Mouse (Mus musculus) heart, embryonic 13.5 days (tissue): ENCODE data around the gene Stat3. TPM values are rescaled to one million over a fixed set of nuclear protein-coding genes. Genes with fewer than 3 reads are reported as not detected.

Source experiments
- ATAC-seq: fragments of 200-750 bp; cut with Nextera tagmentation; 2 replicates; pipeline ENCODE4 v1.8.0; 2017; ENCODE audit warnings: moderate TSS enrichment; ENCODE audit not compliant: insufficient number of reproducible peaks, low FRiP score, low TSS enrichment; ENCODE audit errors: extremely low read depth
- H3K27ac ChIP-seq: fragments of 300-500 bp; sonication (generic); replicated peaks from 2 replicates; pipeline ENCODE4 v1.5.1; 2015; ENCODE audit warnings: moderate library complexity, mild to moderate bottlenecking, inconsistent platforms
- H3K27me3 ChIP-seq: fragments of 300-500 bp; sonication (generic); replicated peaks from 2 replicates; pipeline ENCODE4 v1.6.1; 2015; ENCODE audit warnings: mild to moderate bottlenecking, inconsistent platforms
- H3K36me3 ChIP-seq: fragments of 300-500 bp; sonication (generic); 2 replicates; pipeline ENCODE4 v1.6.1; 2015; ENCODE audit warnings: mild to moderate bottlenecking, inconsistent platforms
- H3K4me1 ChIP-seq: fragments of 300-500 bp; sonication (generic); 2 replicates; pipeline ENCODE4 v1.6.1; 2015; ENCODE audit warnings: inconsistent platforms
- H3K4me2 ChIP-seq: fragments of 300-500 bp; sonication (generic); 2 replicates; pipeline ENCODE4 v1.6.1; 2015; ENCODE audit warnings: inconsistent platforms, mild to moderate bottlenecking, moderate library complexity
- H3K4me3 ChIP-seq: fragments of 300-500 bp; sonication (generic); 2 replicates; pipeline ENCODE4 v1.5.1; 2015; ENCODE audit warnings: moderate library complexity, mild to moderate bottlenecking, inconsistent platforms
- H3K9ac ChIP-seq: fragments of 300-500 bp; sonication (generic); 2 replicates; pipeline ENCODE4 v1.6.1; 2015; ENCODE audit warnings: inconsistent platforms, mild to moderate bottlenecking, moderate library complexity
- H3K9me3 ChIP-seq: fragments of 300-500 bp; sonication (generic); 2 replicates; pipeline ENCODE4 v1.6.1; 2016; ENCODE audit warnings: inconsistent platforms
- WGBS: fragments of 180-500 bp; shearing (Covaris S2); methylation state at CpG from one replicate; pipeline ENCODE4 v1.1.7; 2015; ENCODE audit warnings: mixed read lengths; 5-methylcytosine and 5-hydroxymethylcytosine counted together
- polyA plus RNA-seq: library from polyadenylated mRNA; unstranded; fragments of >200 nt; fragmentation: Nextera tagmentation; extraction: Ambion mirVana; gene quantifications from 2 replicates; pipeline ENCODE4 v1.2.1, GENCODE M21; 2015

Stat3 gene
- polyA plus RNA-seq, 1 experiment from 2014 or later, result 41.8 TPM

GRCm38 (mm10) chr11:100920887-100921624, 18.3 kb downstream of the Stat3 start:
- H3K9ac ChIP-seq, result no peak overlapping the region
- WGBS, result 80% methylated on average over 4 of the region's 4 CpGs
- no peak for ATAC-seq
- H3K27me3 ChIP-seq, result no peaks in the 10 kb centered on the region
- no peak overlapping the region for H3K27ac ChIP-seq
- H3K9me3 ChIP-seq, result no peaks in the 10 kb centered on the region
- no peak overlapping the region for H3K4me3 ChIP-seq
- H3K4me2 ChIP-seq, result no peak overlapping the region
- peaks cover 15% of the 10 kb centered on the region for H3K4me1 ChIP-seq
- H3K36me3 ChIP-seq, result peaks cover 30% of the 10 kb centered on the region

- Histone ChIP-seq H3K4me3 (no peak overlapping the region), H3K36me3 (peaks cover 39% of the 10 kb centered on the region), H3K27me3 (no peaks in the 10 kb centered on the region), H3K4me2 (no peak overlapping the region), H3K4me1 (peaks cover 15% of the 10 kb centered on the region), H3K9me3 (0 out of 2 replicates have a peak, but pooled peaks cover 4% of the 10 kb centered on the region), H3K9ac (no peak overlapping the region), H3K27ac (no peak overlapping the region)
- WGBS, result 86% methylated on average over 5 of the region's 5 CpGs
- no peak for ATAC-seq
Observed at GRCm38 (mm10) chr11:100918007-100918406, 21.3 kb downstream of the Stat3 start.

GRCm38 (mm10) chr11:100916432-100916971, 22.8 kb downstream of the Stat3 start:
- Histone ChIP-seq H3K27me3 (no peaks in the 10 kb centered on the region), H3K9me3 (0 out of 2 replicates have a peak, but pooled peaks cover 4% of the 10 kb centered on the region), H3K27ac (no peak overlapping the region), H3K4me3 (no peak overlapping the region), H3K4me2 (no peak overlapping the region), H3K4me1 (peaks cover 22% of the 10 kb centered on the region), H3K36me3 (peaks cover 35% of the 10 kb centered on the region), H3K9ac (no peak overlapping the region)
- 82% methylated on average over 4 of the region's 4 CpGs for WGBS
- ATAC-seq, result no peak

GRCm38 (mm10) chr11:100915063-100915462, 24.3 kb downstream of the Stat3 start:
- Histone ChIP-seq H3K9ac (no peak overlapping the region), H3K36me3 (peaks cover 48% of the 10 kb centered on the region), H3K4me1 (peaks cover 19% of the 10 kb centered on the region), H3K9me3 (0 out of 2 replicates have a peak, but pooled peaks cover 4% of the 10 kb centered on the region), H3K4me3 (no peak overlapping the region), H3K4me2 (no peak overlapping the region), H3K27ac (no peak overlapping the region), H3K27me3 (no peaks in the 10 kb centered on the region)
- no peak for ATAC-seq
- WGBS, result 81% methylated on average over 3 of the region's 3 CpGs

- Histone ChIP-seq H3K9me3 (0 out of 2 replicates have a peak, but pooled peaks cover 4% of the 10 kb centered on the region), H3K36me3 (peaks cover 55% of the 10 kb centered on the region), H3K27me3 (no peaks in the 10 kb centered on the region), H3K9ac (no peak overlapping the region), H3K27ac (no peak overlapping the region), H3K4me1 (peaks cover 19% of the 10 kb centered on the region), H3K4me2 (no peak overlapping the region), H3K4me3 (no peak overlapping the region)
- no peak for ATAC-seq
- WGBS, result 74% methylated on average over 5 of the region's 5 CpGs
Observed at GRCm38 (mm10) chr11:100914415-100914814, 24.9 kb downstream of the Stat3 start.

- Histone ChIP-seq H3K4me3 (no peak overlapping the region), H3K27ac (peak overlapping the region; percentile 88), H3K4me2 (peak overlapping the region; percentile 29), H3K9ac (no peak overlapping the region), H3K9me3 (0 out of 2 replicates have a peak, but pooled peaks cover 4% of the 10 kb centered on the region), H3K27me3 (no peaks in the 10 kb centered on the region), H3K36me3 (peaks cover 58% of the 10 kb centered on the region), H3K4me1 (peaks cover 19% of the 10 kb centered on the region)
- WGBS, result 38% methylated on average over 17 of the region's 17 CpGs
- ATAC-seq, result peak; percentile 70; the same call in 1 of the 2 replicates
Observed at GRCm38 (mm10) chr11:100912401-100913155, 26.8 kb downstream of the Stat3 start.

GRCm38 (mm10) chr11:100908567-100908966, 30.8 kb downstream of the Stat3 start:
- H3K27me3 ChIP-seq, result no peaks in the 10 kb centered on the region
- H3K9ac ChIP-seq, result no peak overlapping the region
- no peaks in the 10 kb centered on the region for H3K9me3 ChIP-seq
- peaks cover 74% of the 10 kb centered on the region for H3K36me3 ChIP-seq
- 85% methylated on average over 9 of the region's 9 CpGs for WGBS
- no peak overlapping the region for H3K27ac ChIP-seq
- H3K4me3 ChIP-seq, result no peak overlapping the region
- H3K4me1 ChIP-seq, result peaks cover 15% of the 10 kb centered on the region
- no peak for ATAC-seq
- H3K4me2 ChIP-seq, result no peak overlapping the region

GRCm38 (mm10) chr11:100908112-100908511, 31.2 kb downstream of the Stat3 start:
- ATAC-seq, result no peak
- 86% methylated on average over 2 of the region's 2 CpGs for whole genome bisulfite sequencing
- no peak overlapping the region for H3K9ac ChIP-seq
- H3K36me3 ChIP-seq, result peaks cover 79% of the 10 kb centered on the region
- H3K27ac ChIP-seq, result no peak overlapping the region
- H3K27me3 ChIP-seq, result no peaks in the 10 kb centered on the region
- H3K9me3 ChIP-seq, result no peaks in the 10 kb centered on the region
- no peak overlapping the region for H3K4me3 ChIP-seq
- H3K4me1 ChIP-seq, result peaks cover 11% of the 10 kb centered on the region
- no peak overlapping the region for H3K4me2 ChIP-seq

- Histone ChIP-seq H3K27ac (no peak overlapping the region), H3K9me3 (0 out of 2 replicates have a peak, but pooled peaks cover 4% of the 10 kb centered on the region), H3K36me3 (peaks cover 91% of the 10 kb centered on the region), H3K4me2 (no peak overlapping the region), H3K27me3 (no peaks in the 10 kb centered on the region), H3K4me1 (no peaks in the 10 kb centered on the region), H3K4me3 (no peak overlapping the region), H3K9ac (no peak overlapping the region)
- WGBS, result 62% methylated on average over 4 of the region's 4 CpGs
- no peak for ATAC-seq
Observed at GRCm38 (mm10) chr11:100906885-100907284, 32.5 kb downstream of the Stat3 start.

GRCm38 (mm10) chr11:100905929-100906328, 33.4 kb downstream of the Stat3 start:
- no peak for ATAC-seq
- H3K4me2 ChIP-seq, result no peak overlapping the region
- WGBS, result 61% methylated on average over 1 of the region's 1 CpGs
- no peak overlapping the region for H3K9ac ChIP-seq
- H3K27me3 ChIP-seq, result no peaks in the 10 kb centered on the region
- H3K9me3 ChIP-seq, result 0 out of 2 replicates have a peak, but pooled peaks cover 5% of the 10 kb centered on the region
- H3K36me3 ChIP-seq, result peaks cover 96% of the 10 kb centered on the region
- H3K4me1 ChIP-seq, result no peaks in the 10 kb centered on the region
- H3K27ac ChIP-seq, result no peak overlapping the region
- H3K4me3 ChIP-seq, result no peak overlapping the region

- Histone ChIP-seq H3K4me2 (no peak overlapping the region), H3K4me1 (no peaks in the 10 kb centered on the region), H3K36me3 (peaks cover 95% of the 10 kb centered on the region), H3K4me3 (no peak overlapping the region), H3K9ac (no peak overlapping the region), H3K27me3 (no peaks in the 10 kb centered on the region), H3K27ac (no peak overlapping the region), H3K9me3 (0 out of 2 replicates have a peak, but pooled peaks cover 5% of the 10 kb centered on the region)
- 73% methylated on average over 19 of the region's 20 CpGs for WGBS
- no peak for ATAC-seq
Observed at GRCm38 (mm10) chr11:100904580-100905351, 34.6 kb downstream of the Stat3 start.
